Mouse (Mus musculus): ENCODE measurements at regions not wholly inside any gene's neighbourhood (a gene's known extent, or its start where the extent isn't known, plus 50 kb on each side); places are given as distances from the start of the nearest gene placed in this dataset.

GRCm38 (mm10) chr2:114295110-114295509 is 93.8 kb upstream of the Zfp770 start:
- no peak for TF ChIP-seq E2F4 (IDR thresholded peaks at IDR 0.05; ENCODE audit: insufficient replicate concordance, low read depth, low read length)
- TF ChIP-seq RCOR1 (conservative IDR thresholded peaks at IDR 0.05; ENCODE audit: low read depth, low read length): no peak
- no peak for TF ChIP-seq MYC (IDR thresholded peaks at IDR 0.05; ENCODE audit: low read depth, low read length)
- TF ChIP-seq MEF2A (IDR thresholded peaks at IDR 0.05; ENCODE audit: borderline replicate concordance, low read depth, low read length): no peak
- no peak for TF ChIP-seq ETS1 (conservative IDR thresholded peaks at IDR 0.05; ENCODE audit: low read depth, low read length)
- TF ChIP-seq KAT2A (IDR thresholded peaks at IDR 0.05; ENCODE audit: insufficient replicate concordance, low read length): no peak
- no peak for TF ChIP-seq POLR2AphosphoS2 (IDR thresholded peaks at IDR 0.05; ENCODE audit: low read depth, low read length)
- no peak for TF ChIP-seq MAZ (IDR thresholded peaks at IDR 0.05; ENCODE audit: low read depth, low read length)
- no peak for TF ChIP-seq ZKSCAN1 (IDR thresholded peaks at IDR 0.05; ENCODE audit: borderline replicate concordance, low read depth, low read length)
- TF ChIP-seq POLR2A (IDR thresholded peaks at IDR 0.05; ENCODE audit: low read depth, low read length): no peak
- TF ChIP-seq EP300 (IDR thresholded peaks at IDR 0.05; ENCODE audit: low read length): no peak
- TF ChIP-seq JUND (conservative IDR thresholded peaks at IDR 0.05; ENCODE audit: low read depth, low read length): no peak
- DNase-seq (ENCODE audit: extremely low read depth): no peak
- Histone ChIP-seq H3K27ac (ENCODE audit: insufficient read depth, low read depth) (no peak overlapping the region), H3K27me3 (replicated peaks) (no peaks in the 10 kb centered on the region), H3K4me1 (ENCODE audit: control insufficient read depth in 1 of 2, insufficient read depth in 2 of 2) (no peaks in the 10 kb centered on the region), H3K36me3 (replicated peaks in 1 of 2; ENCODE audit: control insufficient read depth in 1 of 2, insufficient read depth in 1 of 2, low read length in 1 of 2) (no peaks in the 10 kb centered on the region), H3K4me3 (replicated peaks in 1 of 3; ENCODE audit: low read depth in 2 of 3, low read length in 2 of 3, poor library complexity in 1 of 3) (no peak overlapping the region), H3K4me2 (ENCODE audit: insufficient read depth, low read depth, poor library complexity, severe bottlenecking) (no peak overlapping the region), H3K79me2 (replicated peaks; ENCODE audit: control insufficient read depth, extremely low read depth, insufficient read depth, poor library complexity, severe bottlenecking) (no peaks in the 10 kb centered on the region), H3K9me3 (replicated peaks; ENCODE audit: low read length) (no peaks in the 10 kb centered on the region), H3K9ac (ENCODE audit: insufficient read depth, low read depth) (no peak overlapping the region)
- in situ Hi-C loops (cut with MboI; ENCODE audit: low pct_ligation_motif_present, low pct_unique_long_range_greater_than_20kb, low sequenced_read_pairs) (no loop called here), dilution Hi-C loops (cut with MboI; ENCODE audit: extremely low pct_ligation_motif_present, extremely low pct_unique_long_range_greater_than_20kb, low sequenced_read_pairs) (no loop called here)

- H3K9ac ChIP-seq (ENCODE audit: insufficient read depth, low read depth): no peak overlapping the region
- no peak overlapping the region for H3K27ac ChIP-seq (ENCODE audit: insufficient read depth, low read depth)
- dilution Hi-C loops (cut with MboI; ENCODE audit: extremely low pct_ligation_motif_present, extremely low pct_unique_long_range_greater_than_20kb, low sequenced_read_pairs): no loop called here
- TF ChIP-seq SMC3 (IDR thresholded peaks at IDR 0.05; ENCODE audit: low read depth, low read length): no peak
- TF ChIP-seq KAT2A (IDR thresholded peaks at IDR 0.05; ENCODE audit: insufficient replicate concordance, low read length): no peak
- no peak for TF ChIP-seq ETS1 (conservative IDR thresholded peaks at IDR 0.05; ENCODE audit: low read depth, low read length)
- no peak for TF ChIP-seq USF1 (IDR thresholded peaks at IDR 0.05; ENCODE audit: low read depth, low read length)
- no peak for TF ChIP-seq MAFK (IDR thresholded peaks at IDR 0.05; ENCODE audit: insufficient replicate concordance, low read length)
- TF ChIP-seq RCOR1 (conservative IDR thresholded peaks at IDR 0.05; ENCODE audit: low read depth, low read length): no peak
- TF ChIP-seq USF2 (conservative IDR thresholded peaks at IDR 0.05; ENCODE audit: low read depth, low read length): no peak
- TF ChIP-seq MAZ (IDR thresholded peaks at IDR 0.05; ENCODE audit: low read depth, low read length): no peak
- TF ChIP-seq ZKSCAN1 (IDR thresholded peaks at IDR 0.05; ENCODE audit: borderline replicate concordance, low read depth, low read length): no peak
- TF ChIP-seq ELF1 (IDR thresholded peaks at IDR 0.05; ENCODE audit: low read depth, low read length): no peak
- no peak for TF ChIP-seq POLR2AphosphoS2 (IDR thresholded peaks at IDR 0.05; ENCODE audit: low read depth, low read length)
- no peak for TF ChIP-seq JUN (IDR thresholded peaks at IDR 0.05; ENCODE audit: insufficient read depth, low read depth, low read length)
- TF ChIP-seq MAX (IDR thresholded peaks at IDR 0.05; ENCODE audit: low read length): no peak
- TF ChIP-seq CHD2 (IDR thresholded peaks at IDR 0.05; ENCODE audit: low read length): no peak
- no peak for TF ChIP-seq HCFC1 (IDR thresholded peaks at IDR 0.05; ENCODE audit: low read depth, low read length)
- TF ChIP-seq POLR2A (IDR thresholded peaks at IDR 0.05; ENCODE audit: low read depth, low read length): no peak
- TF ChIP-seq EP300 (IDR thresholded peaks at IDR 0.05; ENCODE audit: low read length): no peak
- TF ChIP-seq JUND (conservative IDR thresholded peaks at IDR 0.05; ENCODE audit: low read depth, low read length): no peak
- TF ChIP-seq CTCF (conservative IDR thresholded peaks at IDR 0.05 in 1 of 2, IDR thresholded peaks at IDR 0.05 in 1 of 2; ENCODE audit: low read depth in 2 of 2, low read length in 2 of 2): no peak
- H3K4me3 ChIP-seq (replicated peaks in 1 of 3; ENCODE audit: low read depth in 2 of 3, low read length in 2 of 3, poor library complexity in 1 of 3): no peak overlapping the region
- H3K4me2 ChIP-seq (ENCODE audit: insufficient read depth, low read depth, poor library complexity, severe bottlenecking): no peak overlapping the region
- H3K27me3 ChIP-seq (replicated peaks): no peaks in the 10 kb centered on the region
- no peaks in the 10 kb centered on the region for H3K9me3 ChIP-seq (replicated peaks; ENCODE audit: low read length)
- no peaks in the 10 kb centered on the region for H3K79me2 ChIP-seq (replicated peaks; ENCODE audit: control insufficient read depth, extremely low read depth, insufficient read depth, poor library complexity, severe bottlenecking)
- H3K4me1 ChIP-seq (ENCODE audit: control insufficient read depth in 1 of 2, insufficient read depth in 2 of 2): no peaks in the 10 kb centered on the region
- no peaks in the 10 kb centered on the region for H3K36me3 ChIP-seq (replicated peaks in 1 of 2; ENCODE audit: control insufficient read depth in 1 of 2, insufficient read depth in 1 of 2, low read length in 1 of 2)
- DNase-seq (ENCODE audit: extremely low read depth): no peak
- in situ Hi-C loops (cut with MboI; ENCODE audit: low pct_ligation_motif_present, low pct_unique_long_range_greater_than_20kb, low sequenced_read_pairs): no loop called here
Measured at GRCm38 (mm10) chr2:114291387-114291786, 90.1 kb upstream of the Zfp770 start.

All from CH12.LX (cell line).